Mouse (Mus musculus) liver, embryonic 11.5 days (tissue): Measurements from ENCODE around the gene Fam57b. TPM values are rescaled to one million over a fixed set of nuclear protein-coding genes. Genes with fewer than 3 reads are reported as not detected.
A peak's percentile ranks its signal among the peaks of the same experiment; 100 is the strongest.

Experiments
- ATAC-seq: fragments of 200-750 bp; cut with Nextera tagmentation; replicated peaks from 2 replicates; pipeline ENCODE4 v1.8.0; 2017; ENCODE audit warnings: moderate number of reproducible peaks, mild to moderate bottlenecking, moderate TSS enrichment, moderate library complexity; ENCODE audit not compliant: low FRiP score
- DNase-seq: peaks from one replicate; pipeline ENCODE4 v3.0.0-alpha.2; 2017; ENCODE audit warnings: low spot score
- H3K27ac ChIP-seq: fragments of 300-500 bp; sonication (generic); 2 replicates; pipeline ENCODE4 v1.5.1; 2014; ENCODE audit warnings: mild to moderate bottlenecking, low read depth, low read length, control low read depth
- H3K27me3 ChIP-seq: fragments of 300-500 bp; sonication (generic); replicated peaks from 2 replicates; pipeline ENCODE4 v1.6.1; 2014; ENCODE audit warnings: low read length, mixed read lengths; ENCODE audit not compliant: control insufficient read depth, insufficient read depth
- H3K36me3 ChIP-seq: fragments of 300-500 bp; sonication (generic); 2 replicates; pipeline ENCODE4 v1.6.1; 2014; ENCODE audit warnings: mild to moderate bottlenecking, low read length, moderate library complexity, mixed read lengths; ENCODE audit not compliant: control insufficient read depth, insufficient read depth
- H3K4me1 ChIP-seq: fragments of 300-500 bp; sonication (generic); replicated peaks from 2 replicates; pipeline ENCODE4 v1.6.1; 2014; ENCODE audit warnings: low read length, mixed read lengths; ENCODE audit not compliant: control insufficient read depth, insufficient read depth
- H3K4me2 ChIP-seq: fragments of 300-500 bp; sonication (generic); 2 replicates; pipeline ENCODE4 v1.6.1; 2014; ENCODE audit warnings: mild to moderate bottlenecking, control low read depth, moderate library complexity
- H3K4me3 ChIP-seq: fragments of 300-500 bp; sonication (generic); 2 replicates; pipeline ENCODE4 v1.5.1; 2014; ENCODE audit warnings: low read depth, low read length, control low read depth
- H3K9ac ChIP-seq: fragments of 300-500 bp; sonication (generic); 2 replicates; pipeline ENCODE4 v1.6.1; 2014; ENCODE audit warnings: low read depth, low read length, control low read depth
- H3K9me3 ChIP-seq: fragments of 300-500 bp; sonication (generic); 2 replicates; pipeline ENCODE4 v1.6.1; 2016; ENCODE audit warnings: low read length, inconsistent platforms, mixed read lengths; ENCODE audit not compliant: control insufficient read depth
- WGBS: fragments of 180-500 bp; shearing (Covaris S2); extraction: QIAGEN DNeasy Blood & Tissue Kit; methylation state at CpG from one replicate; pipeline ENCODE4 v1.1.7; 2014; 5-methylcytosine and 5-hydroxymethylcytosine counted together
- polyA plus RNA-seq: library from polyadenylated mRNA; unstranded; fragments of >200 nt; fragmentation: Nextera tagmentation; extraction: Ambion mirVana; gene quantifications from 2 replicates; pipeline ENCODE4 v1.2.1, GENCODE M21; 2014

Gene Fam57b
- polyA plus RNA-seq, 1 experiment from 2014 or later = not detected

DNA sequence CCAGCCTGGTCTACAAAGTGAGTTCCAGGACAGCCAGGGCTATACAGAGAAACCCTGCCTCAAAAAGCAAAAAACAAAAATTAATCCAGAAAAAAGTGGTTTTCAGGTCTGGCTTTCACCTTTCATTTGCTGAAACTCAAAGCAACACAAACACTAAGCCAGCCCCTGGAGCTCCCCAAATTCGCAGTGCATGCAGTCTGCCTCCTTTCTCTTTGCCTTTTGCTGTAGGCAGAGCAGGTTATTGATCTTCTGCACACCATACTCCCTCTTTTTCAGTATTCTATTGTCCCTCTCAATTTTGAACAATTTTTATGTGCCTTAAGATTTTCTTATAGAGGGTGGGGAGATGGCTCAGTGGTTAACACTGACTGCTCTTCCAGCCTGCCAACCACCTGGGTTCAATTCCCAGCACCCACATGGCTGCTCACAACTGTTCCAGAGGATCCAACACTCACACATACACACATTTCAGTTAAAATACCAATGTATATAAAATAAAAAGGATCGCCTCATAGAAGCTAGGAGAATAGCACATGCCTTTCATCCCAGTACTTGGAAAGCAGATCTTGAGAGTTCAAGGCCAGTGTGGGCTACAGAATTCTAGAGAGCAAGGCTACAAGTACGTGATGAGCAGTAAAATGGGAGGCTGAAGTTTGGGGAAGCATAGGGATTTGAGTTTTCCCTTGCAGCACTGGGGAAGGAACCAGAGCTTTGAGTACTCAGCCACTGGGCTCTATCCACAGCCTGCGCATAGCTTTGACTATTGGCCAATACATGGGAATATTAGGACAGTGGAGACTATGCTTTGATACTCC, 3.8 kb upstream of the Fam57b start:
- H3K4me1 ChIP-seq = peaks cover 55% of the 10 kb centered on the region
- no peak for ATAC-seq
- H3K9me3 ChIP-seq = no peaks in the 10 kb centered on the region
- peak overlapping the region; percentile 96 for H3K27ac ChIP-seq
- peaks cover 44% of the 10 kb centered on the region for H3K36me3 ChIP-seq
- peak overlapping the region; percentile 73; the same call in 1 of the 2 replicates for H3K4me2 ChIP-seq
- no peaks in the 10 kb centered on the region for H3K27me3 ChIP-seq
- H3K4me3 ChIP-seq = no peak overlapping the region
- 0 out of 2 replicates have a peak overlapping the region, but pooled peaks have one; percentile 34 for H3K9ac ChIP-seq
- WGBS = 78% methylated on average over 4 of the region's 4 CpGs
- no peak for DNase-seq

DNA sequence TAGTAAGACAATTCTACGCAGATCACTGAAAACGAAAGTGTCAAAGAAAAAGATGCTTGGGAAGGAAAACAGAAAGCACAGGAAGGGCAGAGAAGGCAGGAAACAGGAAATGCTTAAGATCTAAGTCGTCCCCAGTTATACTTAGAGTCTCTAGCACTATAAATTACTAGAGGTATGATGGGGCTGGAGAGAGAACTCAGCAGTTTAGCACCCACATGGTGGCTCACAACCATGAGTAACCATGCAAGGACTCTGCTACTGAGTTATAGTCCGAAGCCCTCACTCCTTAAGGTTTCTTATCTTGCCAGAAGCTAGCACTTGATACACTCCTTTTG, 3.2 kb upstream of the Fam57b start:
- 0 out of 2 replicates have a peak overlapping the region, but pooled peaks have one; percentile 21 for H3K4me2 ChIP-seq
- H3K9me3 ChIP-seq = no peaks in the 10 kb centered on the region
- no peak overlapping the region for H3K4me3 ChIP-seq
- 54% methylated on average over 4 of the region's 4 CpGs for WGBS
- H3K4me1 ChIP-seq = peaks cover 55% of the 10 kb centered on the region
- ATAC-seq (no peak), DNase-seq (no peak)
- H3K27me3 ChIP-seq = no peaks in the 10 kb centered on the region
- peaks cover 41% of the 10 kb centered on the region for H3K36me3 ChIP-seq
- 0 out of 2 replicates have a peak overlapping the region, but pooled peaks have one; percentile 34 for H3K9ac ChIP-seq
- peak overlapping the region; percentile 38; the same call in 1 of the 2 replicates for H3K27ac ChIP-seq

DNA sequence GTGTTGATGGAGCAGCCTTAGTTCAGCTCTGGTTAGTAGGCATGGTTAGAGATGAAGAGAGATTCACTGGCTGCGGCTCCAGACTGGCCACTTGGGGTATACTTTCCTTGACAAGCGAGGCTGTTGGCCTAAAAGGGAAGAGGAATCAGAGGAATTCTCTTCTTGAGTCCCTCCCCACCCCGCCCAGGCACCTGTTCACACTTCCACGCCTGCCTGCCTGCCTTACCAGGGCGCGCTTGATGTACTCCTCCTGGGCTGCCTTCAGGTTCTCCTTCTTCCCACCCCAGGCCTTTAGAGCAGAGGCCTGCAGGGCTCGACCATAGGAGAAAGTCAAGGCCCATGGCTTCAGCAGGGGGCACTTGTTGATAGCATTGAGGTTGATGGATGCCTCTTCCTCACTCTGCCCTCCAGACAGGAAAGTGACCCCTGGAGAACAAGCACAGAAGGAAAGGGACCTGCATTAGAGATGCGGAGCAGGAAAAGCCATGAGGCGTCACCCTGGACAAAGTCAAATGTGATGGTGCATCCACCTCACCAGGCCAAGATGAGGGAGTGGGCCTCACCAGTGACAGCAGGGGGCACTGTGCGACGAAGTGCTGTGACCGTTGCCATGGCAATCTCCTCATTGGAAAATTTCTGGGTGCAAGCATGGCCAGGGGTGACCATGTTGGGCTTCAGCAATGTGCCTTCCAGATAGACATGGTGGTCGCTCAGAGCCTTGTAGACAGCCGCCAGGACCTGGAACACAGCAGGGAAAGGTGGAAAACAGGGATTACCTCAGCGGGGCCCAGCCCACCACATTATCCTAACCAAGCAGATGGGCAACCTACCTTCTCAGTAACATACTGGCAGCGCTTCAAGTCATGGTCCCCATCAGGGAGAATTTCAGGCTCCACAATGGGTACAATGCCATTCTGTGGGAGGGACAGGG, 1.8 kb upstream of the Fam57b start:
- Histone ChIP-seq H3K4me2 (peak overlapping the region; percentile 82), H3K27me3 (no peaks in the 10 kb centered on the region), H3K36me3 (peaks cover 30% of the 10 kb centered on the region), H3K4me3 (peak overlapping the region; percentile 97), H3K9me3 (no peaks in the 10 kb centered on the region), H3K4me1 (peaks cover 53% of the 10 kb centered on the region), H3K27ac (peak overlapping the region; percentile 98), H3K9ac (no peak overlapping the region)
- 88% methylated on average over 16 of the region's 16 CpGs for WGBS
- ATAC-seq (no peak), DNase-seq (no peak)

DNA sequence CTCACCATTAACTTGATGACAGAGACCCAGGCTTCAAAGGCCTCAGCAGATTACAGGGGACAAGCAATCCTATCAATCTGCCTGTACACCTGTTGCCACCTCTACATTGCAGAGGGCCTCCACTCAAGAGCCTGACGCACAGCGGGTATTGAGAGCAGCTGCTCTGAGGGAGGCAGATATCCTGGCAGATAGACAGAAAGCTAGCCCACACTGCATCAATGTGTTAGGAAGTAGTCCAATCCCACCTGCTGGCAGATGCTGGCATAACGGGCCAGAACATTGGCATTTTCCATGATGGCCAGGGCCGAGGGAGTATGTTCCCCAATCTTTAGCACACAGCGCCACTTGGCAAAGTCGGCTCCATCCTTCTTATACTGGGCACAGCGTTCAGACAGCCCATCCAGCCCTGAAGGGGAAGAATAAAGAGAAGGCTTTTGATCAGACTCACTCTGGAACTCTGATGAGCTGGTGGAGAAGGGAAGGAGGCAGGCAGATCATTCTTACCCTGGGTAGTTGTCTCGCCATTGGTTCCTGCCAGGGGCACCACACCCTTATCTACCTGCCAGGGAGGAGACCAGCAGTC, 1.0 kb upstream of the Fam57b start:
- WGBS = 79% methylated on average over 8 of the region's 8 CpGs
- no peaks in the 10 kb centered on the region for H3K27me3 ChIP-seq
- DNase-seq = no peak
- H3K4me2 ChIP-seq = peak overlapping the region; percentile 82
- peak overlapping the region; percentile 97 for H3K4me3 ChIP-seq
- no peak for ATAC-seq
- H3K9me3 ChIP-seq = no peaks in the 10 kb centered on the region
- peak overlapping the region; percentile 97; the same call in 1 of the 2 replicates for H3K9ac ChIP-seq
- peak overlapping the region; percentile 98 for H3K27ac ChIP-seq
- peaks cover 51% of the 10 kb centered on the region for H3K4me1 ChIP-seq
- H3K36me3 ChIP-seq = peaks cover 30% of the 10 kb centered on the region

DNA sequence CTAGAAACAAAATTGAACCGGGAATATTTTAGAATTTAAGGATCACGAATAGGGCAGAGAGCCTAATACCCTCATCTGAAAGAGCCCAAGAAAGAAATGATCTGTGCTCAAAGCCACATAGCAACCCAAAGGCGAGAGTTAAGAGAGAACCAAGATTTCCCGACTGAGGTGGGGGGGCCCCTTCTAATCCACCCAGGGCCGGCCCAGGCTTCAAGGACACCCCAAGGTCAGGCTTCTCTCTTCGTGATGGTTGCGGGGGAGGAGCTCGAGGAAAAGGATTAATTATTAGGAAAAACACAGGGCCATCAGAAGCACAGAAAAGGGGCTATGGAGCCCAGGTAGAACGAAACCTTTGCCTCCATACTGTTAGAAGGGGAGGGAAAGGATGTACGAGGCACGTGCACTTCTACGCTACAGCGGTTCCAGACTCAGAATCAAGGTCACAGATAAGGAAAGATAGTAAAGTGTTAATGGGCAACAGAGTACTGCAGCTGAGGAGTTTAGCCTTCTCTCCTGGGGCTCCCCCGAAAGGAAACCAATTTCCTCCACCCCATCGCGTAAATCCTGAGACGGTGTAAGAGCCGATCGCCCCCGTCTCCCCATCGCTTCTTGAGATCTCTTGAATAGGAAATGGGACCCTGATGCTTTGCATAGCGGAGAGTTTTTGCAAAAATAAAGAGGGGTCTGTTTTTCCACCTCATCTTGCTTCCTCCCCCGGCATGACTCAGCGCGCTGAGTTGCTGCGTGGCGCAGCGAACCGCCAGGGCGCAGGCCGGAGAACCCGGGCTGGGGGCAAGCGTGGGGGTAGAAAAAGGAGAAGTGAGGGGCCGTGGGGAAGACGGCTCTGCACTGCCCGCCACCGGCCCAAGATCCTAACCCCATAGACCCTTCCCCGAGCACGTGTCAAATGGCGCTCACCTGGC, 920 bp downstream of the Fam57b start:
- 0% methylated on average over 40 of the region's 40 CpGs for WGBS
- peaks cover 50% of the 10 kb centered on the region for H3K4me1 ChIP-seq
- peak overlapping the region; percentile 97 for H3K4me3 ChIP-seq

DNA sequence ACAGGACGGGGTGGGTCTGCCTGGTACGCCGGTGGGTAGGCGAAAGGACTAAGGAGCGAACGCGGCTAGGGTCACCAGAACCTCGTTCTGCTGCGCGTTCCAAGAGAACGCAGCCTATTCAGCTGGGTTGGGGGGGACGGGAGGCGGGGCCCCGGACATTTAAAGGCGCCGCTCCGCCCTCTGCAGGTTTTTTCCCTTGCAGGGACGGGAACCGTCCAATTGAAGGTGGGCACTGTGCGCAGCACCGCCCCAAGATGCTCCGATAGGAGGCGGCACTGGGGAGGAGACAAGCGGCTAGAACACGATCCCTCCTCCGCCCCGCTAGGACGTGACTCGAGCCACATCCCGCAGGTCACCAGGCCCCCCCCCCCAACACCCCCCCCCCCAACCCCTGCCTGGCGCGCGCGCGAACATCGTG, 1.6 kb downstream of the Fam57b start:
- ATAC-seq (peak; percentile 93), DNase-seq (peak; percentile 93)
- Histone ChIP-seq H3K4me1 (peaks cover 49% of the 10 kb centered on the region), H3K36me3 (peaks cover 30% of the 10 kb centered on the region), H3K9me3 (no peaks in the 10 kb centered on the region), H3K9ac (peak overlapping the region; percentile 97), H3K27me3 (no peaks in the 10 kb centered on the region), H3K4me3 (peak overlapping the region; percentile 97), H3K4me2 (peak overlapping the region; percentile 82), H3K27ac (peak overlapping the region; percentile 98)
- under 1% methylated on average over 36 of the region's 36 CpGs for WGBS

More for the DNA sequence above, 920 bp downstream of the Fam57b start:
- H3K27ac ChIP-seq = peak overlapping the region; percentile 98
- no peaks in the 10 kb centered on the region for H3K27me3 ChIP-seq
- ATAC-seq (no peak), DNase-seq (no peak)
- peak overlapping the region; percentile 82 for H3K4me2 ChIP-seq
- H3K9ac ChIP-seq = peak overlapping the region; percentile 97
- H3K9me3 ChIP-seq = no peaks in the 10 kb centered on the region
- peaks cover 30% of the 10 kb centered on the region for H3K36me3 ChIP-seq

DNA sequence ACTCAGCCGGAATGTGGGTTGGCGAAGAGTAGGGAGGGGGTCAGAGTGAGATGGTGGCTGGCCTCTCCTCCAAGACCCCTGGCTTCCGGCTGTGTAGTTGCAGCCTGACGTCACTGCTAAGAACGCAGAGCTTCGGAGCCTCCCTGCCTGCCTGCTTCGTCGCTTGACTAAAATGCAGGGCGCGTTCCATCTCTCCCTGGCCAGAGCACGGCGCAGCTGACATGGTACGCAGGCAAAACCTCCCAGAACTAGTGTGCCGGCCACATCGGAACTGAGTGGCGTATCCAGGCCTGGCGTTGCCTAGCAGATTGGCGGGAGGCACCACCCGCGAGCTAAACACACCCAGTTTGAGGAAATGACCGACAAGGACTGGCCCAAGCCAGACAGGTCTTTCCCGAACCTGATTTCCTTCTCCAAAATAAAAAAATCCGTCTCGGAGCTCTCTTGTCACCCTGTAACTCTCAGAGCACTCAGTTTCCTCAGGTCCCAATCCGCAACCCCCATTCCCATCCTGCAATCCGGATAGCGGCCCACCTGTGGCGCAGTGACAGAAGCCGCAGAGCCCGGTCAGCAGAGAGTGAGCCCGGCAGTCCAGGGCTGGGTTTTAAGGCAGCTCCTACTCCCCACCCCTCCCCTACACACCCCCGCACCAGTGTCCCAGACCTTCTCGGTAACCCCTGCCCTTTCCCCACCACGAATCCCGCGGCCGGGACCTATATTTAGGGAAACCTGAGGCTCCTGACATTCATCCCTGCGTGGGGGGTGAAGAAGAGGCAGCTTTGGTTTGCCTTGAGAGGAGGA, 2.2 kb downstream of the Fam57b start:
- Histone ChIP-seq H3K27me3 (no peaks in the 10 kb centered on the region), H3K27ac (peak overlapping the region; percentile 95), H3K4me2 (peak overlapping the region; percentile 82), H3K36me3 (peaks cover 28% of the 10 kb centered on the region), H3K4me1 (peaks cover 44% of the 10 kb centered on the region), H3K9me3 (no peaks in the 10 kb centered on the region), H3K4me3 (peak overlapping the region; percentile 97), H3K9ac (peak overlapping the region; percentile 84)
- WGBS = 2% methylated on average over 38 of the region's 38 CpGs
- peak; percentile 83 for DNase-seq
- peak; percentile 76 for ATAC-seq
